Mouse (Mus musculus): ENCODE data around the gene Dzank1. TPM values are rescaled to one million over a fixed set of nuclear protein-coding genes. Genes with fewer than 3 reads are reported as not detected.

The Dzank1 gene
- total RNA-seq, 2 experiments from 2014 or later = not detected

- no peak for ATAC-seq (replicated peaks; ENCODE audit: low FRiP score, poor library complexity, severe bottlenecking)
Measured at GRCm38 (mm10) chr2:144427852-144428251, 99.4 kb downstream of the Dzank1 start.

- no peak for ATAC-seq (replicated peaks; ENCODE audit: low FRiP score, poor library complexity, severe bottlenecking)
Measured at GRCm38 (mm10) chr2:144425761-144426160, 101.5 kb downstream of the Dzank1 start.

GRCm38 (mm10) chr2:144422094-144422675 is 105.0 kb downstream of the Dzank1 start:
- ATAC-seq (replicated peaks; ENCODE audit: low FRiP score, poor library complexity, severe bottlenecking) = no peak

Other genes starting within 250 kb of the Dzank1 start
- not detected in 2 replicates for gene Ovol2, start 195.3 kb downstream of the Dzank1 start, total RNA-seq (2015; ENCODE audit: low replicate concordance)
- not detected in 2 replicates for gene Ovol2, start 195.3 kb downstream of the Dzank1 start, total RNA-seq (2017; ENCODE audit: low replicate concordance)
- gene Kat14, start 158.4 kb downstream of the Dzank1 start, total RNA-seq (2015; ENCODE audit: low replicate concordance) = 7.1 and 8.6 TPM in 2 replicates
- 9.5 and 13.5 TPM in 2 replicates for gene Kat14, start 158.4 kb downstream of the Dzank1 start, total RNA-seq (2017; ENCODE audit: low replicate concordance)
- not detected in 2 replicates for gene Pet117, start 158.4 kb downstream of the Dzank1 start, total RNA-seq (2015; ENCODE audit: low replicate concordance)
- 5.4 TPM in 1 of 2 replicates, not detected in the other for gene Pet117, start 158.4 kb downstream of the Dzank1 start, total RNA-seq (2017; ENCODE audit: low replicate concordance)
- 2.7 and 20.2 TPM in 2 replicates for gene Polr3f, start 304 bp upstream of the Dzank1 start, total RNA-seq (2015; ENCODE audit: low replicate concordance)
- gene Polr3f, start 304 bp upstream of the Dzank1 start, total RNA-seq (2017; ENCODE audit: low replicate concordance) = 5.9 and 6.6 TPM in 2 replicates
- 1.3 and 2.3 TPM in 2 replicates for gene Rbbp9, start 23.5 kb upstream of the Dzank1 start, total RNA-seq (2015; ENCODE audit: low replicate concordance)
- 0.56 and 2.4 TPM in 2 replicates for gene Rbbp9, start 23.5 kb upstream of the Dzank1 start, total RNA-seq (2017; ENCODE audit: low replicate concordance)
- 7.1 and 13.6 TPM in 2 replicates for gene Sec23b, start 28.8 kb upstream of the Dzank1 start, total RNA-seq (2015; ENCODE audit: low replicate concordance)
- 19.1 and 20.4 TPM in 2 replicates for gene Sec23b, start 28.8 kb upstream of the Dzank1 start, total RNA-seq (2017; ENCODE audit: low replicate concordance)
- 6.1 and 15.4 TPM in 2 replicates for gene Smim26, start 66.6 kb upstream of the Dzank1 start, total RNA-seq (2015; ENCODE audit: low replicate concordance)
- gene Smim26, start 66.6 kb upstream of the Dzank1 start, total RNA-seq (2017; ENCODE audit: low replicate concordance) = not detected in 2 replicates
- gene Dtd1, start 72.5 kb upstream of the Dzank1 start, total RNA-seq (2015; ENCODE audit: low replicate concordance) = 1.2 and 3.1 TPM in 2 replicates
- 6.0 and 10.4 TPM in 2 replicates for gene Dtd1, start 72.5 kb upstream of the Dzank1 start, total RNA-seq (2017; ENCODE audit: low replicate concordance)